11 mouse cellular contexts compared by ENCODE assay signal in genomic region chr16:43603591-43604141, GRCm38 (mm10).
DNase-seq lines count a peak whose midpoint lies in the region; ATAC-seq and TF ChIP-seq lines count a peak whose summit lies in the region.
"Had no signal": no experiment of that assay in that cellular context is flagged by ENCODE, and none has a peak within 500 bp of the region (broad histone marks: within the 10 kb centered on the region; RNA-seq: fewer than 3 reads in every experiment).

No protein-coding gene starts in this region.

- H3K27me3 ChIP-seq in hindbrain, embryonic 10.5 days (ENCODE audit: insufficient read depth, poor library complexity, severe bottlenecking), result no peaks in the 10 kb centered on the region
- H3K27me3 ChIP-seq in hindbrain, postnatal 0 days (ENCODE audit: insufficient read depth, low read length), result no peaks in the 10 kb centered on the region
- no peaks in the 10 kb centered on the region for H3K27me3 ChIP-seq in forebrain, embryonic 16.5 days (replicated peaks; ENCODE audit: control insufficient read depth, insufficient read depth, low read length)
- H3K27me3 ChIP-seq in midbrain, embryonic 10.5 days (ENCODE audit: low read depth, poor library complexity, severe bottlenecking), result no peaks in the 10 kb centered on the region
- H3K27me3 ChIP-seq: liver, embryonic 15.5 days had no signal

- H3K36me3 ChIP-seq in hindbrain, embryonic 10.5 days, result peaks cover 35% of the 10 kb centered on the region
- no peaks in the 10 kb centered on the region for H3K36me3 ChIP-seq in hindbrain, postnatal 0 days (ENCODE audit: insufficient read depth, low read length)
- peaks cover 10% of the 10 kb centered on the region for H3K36me3 ChIP-seq in forebrain, embryonic 16.5 days (ENCODE audit: control insufficient read depth, insufficient read depth)
- H3K36me3 ChIP-seq in midbrain, embryonic 10.5 days, result peaks cover 25% of the 10 kb centered on the region; the same call in 1 of the 2 replicates
- H3K36me3 ChIP-seq: liver, embryonic 15.5 days had no signal

- no peak overlapping the region for H3K4me2 ChIP-seq in hindbrain, postnatal 0 days (ENCODE audit: low read depth, low read length)
- H3K4me2 ChIP-seq in forebrain, embryonic 16.5 days (ENCODE audit: low read length), result no peak overlapping the region
- H3K4me2 ChIP-seq: liver, embryonic 15.5 days had no signal

- WGBS in hindbrain, embryonic 10.5 days, result 3% methylated on average over 9 of the region's 9 CpGs
- WGBS in hindbrain, postnatal 0 days, result 17% methylated on average over 9 of the region's 9 CpGs
- WGBS in forebrain, embryonic 16.5 days, result 2% methylated on average over 9 of the region's 9 CpGs
- 2% methylated on average over 9 of the region's 9 CpGs for WGBS in midbrain, embryonic 10.5 days

- peak; percentile 65 for DNase-seq in hindbrain, embryonic 10.5 days (ENCODE audit: low spot score)
- DNase-seq in hindbrain, postnatal 0 days (ENCODE audit: low spot score), result no peak
- DNase-seq in midbrain, embryonic 10.5 days (ENCODE audit: low spot score), result peak; percentile 70
- DNase-seq in retina, embryonic 14.5 days (ENCODE audit: low spot score), result peak; percentile 37
- DNase-seq in left cerebral cortex, postnatal 25 days (ENCODE audit: low spot score in 2 of 2), result no peak
- no peak for DNase-seq in cerebellum, postnatal 10 days
- no peak for DNase-seq in kidney, postnatal 36 days
- DNase-seq: cerebellum, postnatal 14 days; kidney, adult 8-10 months had no signal

- peak overlapping the region; percentile 81 for H3K27ac ChIP-seq in hindbrain, embryonic 10.5 days
- H3K27ac ChIP-seq in hindbrain, postnatal 0 days, result no peak overlapping the region
- H3K27ac ChIP-seq in forebrain, embryonic 16.5 days (ENCODE audit: low read length), result peak overlapping the region; percentile 54
- peak overlapping the region; percentile 77 for H3K27ac ChIP-seq in midbrain, embryonic 10.5 days (replicated peaks)
- H3K27ac ChIP-seq: liver, embryonic 15.5 days had no signal

- 0 out of 2 replicates have a peak, but pooled peaks cover 7% of the 10 kb centered on the region for H3K9me3 ChIP-seq in hindbrain, embryonic 10.5 days
- no peaks in the 10 kb centered on the region for H3K9me3 ChIP-seq in hindbrain, postnatal 0 days (ENCODE audit: low read length)
- 0 out of 2 replicates have a peak, but pooled peaks cover 6% of the 10 kb centered on the region for H3K9me3 ChIP-seq in forebrain, embryonic 16.5 days (ENCODE audit: control insufficient read depth, low read length)
- H3K9me3 ChIP-seq in midbrain, embryonic 10.5 days (replicated peaks), result no peaks in the 10 kb centered on the region; the same call in 1 of the 2 replicates
- H3K9me3 ChIP-seq: liver, embryonic 15.5 days had no signal

- no peak for ATAC-seq in hindbrain, postnatal 0 days
- ATAC-seq in forebrain, embryonic 16.5 days, result peak; percentile 77

- TF ChIP-seq CTCF in hindbrain, postnatal 0 days (IDR thresholded peaks at IDR 0.05; ENCODE audit: low read depth), result no peak

- H3K4me1 ChIP-seq in hindbrain, embryonic 10.5 days (replicated peaks), result peaks cover 27% of the 10 kb centered on the region
- peaks cover 4% of the 10 kb centered on the region; the same call in 1 of the 2 replicates for H3K4me1 ChIP-seq in hindbrain, postnatal 0 days (ENCODE audit: insufficient read depth, low read length)
- peaks cover 14% of the 10 kb centered on the region for H3K4me1 ChIP-seq in forebrain, embryonic 16.5 days (replicated peaks; ENCODE audit: control insufficient read depth, insufficient read depth, low read length)
- peaks cover 35% of the 10 kb centered on the region for H3K4me1 ChIP-seq in midbrain, embryonic 10.5 days
- H3K4me1 ChIP-seq: liver, embryonic 15.5 days had no signal

- intact Hi-C loops in left cerebral cortex, postnatal 25 days (cut with DNase I), result no loop called here

- H3K9ac ChIP-seq in hindbrain, postnatal 0 days (replicated peaks; ENCODE audit: low read length), result no peak overlapping the region
- H3K9ac ChIP-seq in forebrain, embryonic 16.5 days (replicated peaks; ENCODE audit: low read depth, low read length), result no peak overlapping the region
- H3K9ac ChIP-seq: liver, embryonic 15.5 days had no signal

- no peak overlapping the region for H3K4me3 ChIP-seq in hindbrain, embryonic 10.5 days
- H3K4me3 ChIP-seq in hindbrain, postnatal 0 days (ENCODE audit: low read length), result no peak overlapping the region
- H3K4me3 ChIP-seq in forebrain, embryonic 16.5 days (replicated peaks; ENCODE audit: low read length), result no peak overlapping the region
- peak overlapping the region; percentile 25 for H3K4me3 ChIP-seq in midbrain, embryonic 10.5 days
- H3K4me3 ChIP-seq: liver, embryonic 15.5 days had no signal

Comparison
In these comparisons a context has a peak if more than half of its experiments do, and no peak if none do; other contexts are left out.
1. DNase-seq: peak in hindbrain, embryonic 10.5 days (single experiment), midbrain, embryonic 10.5 days (single experiment) and retina, embryonic 14.5 days (single experiment); none in hindbrain, postnatal 0 days (single experiment), left cerebral cortex, postnatal 25 days (0 of 2), cerebellum, postnatal 10 days (0 of 2) and kidney, postnatal 36 days (0 of 2).